Mouse (Mus musculus) intestine, postnatal 0 days (tissue): ENCODE measurements at regions not wholly inside any gene's neighbourhood (a gene's known extent, or its start where the extent isn't known, plus 50 kb on each side); places are given as distances from the start of the nearest gene placed in this dataset.

ENCODE experiments used
- ATAC-seq: fragments of 200-750 bp; cut with Nextera tagmentation; 2 replicates; pipeline ENCODE4 v1.8.0; 2017; ENCODE audit warnings: mild to moderate bottlenecking, moderate TSS enrichment, moderate library complexity
- H3K27ac ChIP-seq: fragments of 300-500 bp; sonication (generic); 2 replicates; pipeline ENCODE4 v1.5.1; 2014; ENCODE audit warnings: mild to moderate bottlenecking, low read depth, low read length, moderate library complexity
- H3K27me3 ChIP-seq: fragments of 300-500 bp; sonication (generic); replicated peaks from 2 replicates; pipeline ENCODE4 v1.6.1; 2014; ENCODE audit warnings: low read length, mixed read lengths; ENCODE audit not compliant: control insufficient read depth, insufficient read depth
- H3K36me3 ChIP-seq: fragments of 300-500 bp; sonication (generic); 2 replicates; pipeline ENCODE4 v1.6.1; 2014; ENCODE audit warnings: mild to moderate bottlenecking, moderate library complexity; ENCODE audit not compliant: control insufficient read depth, insufficient read depth
- H3K4me1 ChIP-seq: fragments of 300-500 bp; sonication (generic); replicated peaks from 2 replicates; pipeline ENCODE4 v1.6.1; 2014; ENCODE audit warnings: antibody characterized with exemption, low read length, mixed read lengths; ENCODE audit not compliant: control insufficient read depth, insufficient read depth
- H3K4me2 ChIP-seq: fragments of 300-500 bp; sonication (generic); replicated peaks from 2 replicates; pipeline ENCODE4 v1.6.1; 2014; ENCODE audit warnings: low read depth, mild to moderate bottlenecking, moderate library complexity
- H3K4me3 ChIP-seq: fragments of 300-500 bp; sonication (generic); 2 replicates; pipeline ENCODE4 v1.5.1; 2014; ENCODE audit warnings: low read depth, low read length
- H3K9ac ChIP-seq: fragments of 300-500 bp; sonication (generic); 2 replicates; pipeline ENCODE4 v1.6.1; 2014; ENCODE audit warnings: mild to moderate bottlenecking, low read depth, low read length
- H3K9me3 ChIP-seq: fragments of 300-500 bp; sonication (generic); 2 replicates; pipeline ENCODE4 v1.6.1; 2016; ENCODE audit warnings: mixed run types; ENCODE audit not compliant: control insufficient read depth
- CTCF ChIP-seq: sonication (generic); IDR thresholded peaks from 2 replicates; pipeline ENCODE4 v1.5.1; 2016; ENCODE audit warnings: low read depth, mild to moderate bottlenecking, control low read depth, antibody characterized with exemption, moderate library complexity
- WGBS: fragments of 180-500 bp; shearing (Covaris S2); extraction: QIAGEN DNeasy Blood & Tissue Kit; methylation state at CpG from one replicate; pipeline ENCODE4 v1.1.7; 2014; 5-methylcytosine and 5-hydroxymethylcytosine counted together

- Histone ChIP-seq H3K36me3 (no peaks in the 10 kb centered on the region), H3K4me2 (no peak overlapping the region), H3K27me3 (no peaks in the 10 kb centered on the region), H3K4me3 (no peak overlapping the region), H3K4me1 (no peaks in the 10 kb centered on the region), H3K9me3 (no peaks in the 10 kb centered on the region), H3K9ac (no peak overlapping the region), H3K27ac (no peak overlapping the region)
- no peak for TF ChIP-seq CTCF
- ATAC-seq: no peak
- WGBS: 64% methylated on average over 4 of the region's 4 CpGs
Measured at GRCm38 (mm10) chr17:45941890-45942375, 90.2 kb downstream of the Vegfa start.

GRCm38 (mm10) chr17:45940121-45940813, 91.9 kb downstream of the Vegfa start:
- Histone ChIP-seq H3K27me3 (no peaks in the 10 kb centered on the region), H3K9ac (no peak overlapping the region), H3K9me3 (no peaks in the 10 kb centered on the region), H3K4me2 (no peak overlapping the region), H3K27ac (no peak overlapping the region), H3K4me3 (no peak overlapping the region), H3K36me3 (no peaks in the 10 kb centered on the region), H3K4me1 (no peaks in the 10 kb centered on the region)
- WGBS: 81% methylated on average over 16 of the region's 16 CpGs
- ATAC-seq: no peak
- TF ChIP-seq CTCF: no peak

GRCm38 (mm10) chr17:45938284-45938683, 93.9 kb downstream of the Vegfa start:
- no peak for ATAC-seq
- Histone ChIP-seq H3K4me3 (no peak overlapping the region), H3K27me3 (no peaks in the 10 kb centered on the region), H3K9me3 (no peaks in the 10 kb centered on the region), H3K36me3 (no peaks in the 10 kb centered on the region), H3K4me2 (no peak overlapping the region), H3K27ac (no peak overlapping the region), H3K9ac (no peak overlapping the region), H3K4me1 (no peaks in the 10 kb centered on the region)
- TF ChIP-seq CTCF: no peak
- 64% methylated on average over 1 of the region's 1 CpGs for WGBS

- Histone ChIP-seq H3K9me3 (no peaks in the 10 kb centered on the region), H3K4me1 (no peaks in the 10 kb centered on the region), H3K36me3 (no peaks in the 10 kb centered on the region), H3K4me2 (no peak overlapping the region), H3K27ac (no peak overlapping the region), H3K4me3 (no peak overlapping the region), H3K27me3 (no peaks in the 10 kb centered on the region), H3K9ac (no peak overlapping the region)
- no peak for ATAC-seq
- no peak for TF ChIP-seq CTCF
- WGBS: 71% methylated on average over 12 of the region's 12 CpGs
Measured at GRCm38 (mm10) chr17:45936577-45936976, 95.6 kb downstream of the Vegfa start.

- Histone ChIP-seq H3K4me3 (no peak overlapping the region), H3K4me2 (no peak overlapping the region), H3K36me3 (no peaks in the 10 kb centered on the region), H3K9ac (no peak overlapping the region), H3K27me3 (no peaks in the 10 kb centered on the region), H3K27ac (no peak overlapping the region), H3K4me1 (no peaks in the 10 kb centered on the region), H3K9me3 (no peaks in the 10 kb centered on the region)
- no peak for ATAC-seq
- no peak for TF ChIP-seq CTCF
- 47% methylated on average over 4 of the region's 4 CpGs for WGBS
Measured at GRCm38 (mm10) chr17:45935291-45935690, 96.9 kb downstream of the Vegfa start.

- Histone ChIP-seq H3K36me3 (no peaks in the 10 kb centered on the region), H3K9me3 (no peaks in the 10 kb centered on the region), H3K4me2 (no peak overlapping the region), H3K27me3 (no peaks in the 10 kb centered on the region), H3K27ac (no peak overlapping the region), H3K9ac (no peak overlapping the region), H3K4me1 (no peaks in the 10 kb centered on the region), H3K4me3 (no peak overlapping the region)
- no peak for TF ChIP-seq CTCF
- ATAC-seq: 0 out of 2 replicates have a peak, but pooled peaks have one; percentile 17
- 39% methylated on average over 2 of the region's 2 CpGs for WGBS
Measured at GRCm38 (mm10) chr17:45934002-45934401, 98.2 kb downstream of the Vegfa start.
